Mouse (Mus musculus): ENCODE results near the gene Hs6st3.

Hs6st3 gene

DNA sequence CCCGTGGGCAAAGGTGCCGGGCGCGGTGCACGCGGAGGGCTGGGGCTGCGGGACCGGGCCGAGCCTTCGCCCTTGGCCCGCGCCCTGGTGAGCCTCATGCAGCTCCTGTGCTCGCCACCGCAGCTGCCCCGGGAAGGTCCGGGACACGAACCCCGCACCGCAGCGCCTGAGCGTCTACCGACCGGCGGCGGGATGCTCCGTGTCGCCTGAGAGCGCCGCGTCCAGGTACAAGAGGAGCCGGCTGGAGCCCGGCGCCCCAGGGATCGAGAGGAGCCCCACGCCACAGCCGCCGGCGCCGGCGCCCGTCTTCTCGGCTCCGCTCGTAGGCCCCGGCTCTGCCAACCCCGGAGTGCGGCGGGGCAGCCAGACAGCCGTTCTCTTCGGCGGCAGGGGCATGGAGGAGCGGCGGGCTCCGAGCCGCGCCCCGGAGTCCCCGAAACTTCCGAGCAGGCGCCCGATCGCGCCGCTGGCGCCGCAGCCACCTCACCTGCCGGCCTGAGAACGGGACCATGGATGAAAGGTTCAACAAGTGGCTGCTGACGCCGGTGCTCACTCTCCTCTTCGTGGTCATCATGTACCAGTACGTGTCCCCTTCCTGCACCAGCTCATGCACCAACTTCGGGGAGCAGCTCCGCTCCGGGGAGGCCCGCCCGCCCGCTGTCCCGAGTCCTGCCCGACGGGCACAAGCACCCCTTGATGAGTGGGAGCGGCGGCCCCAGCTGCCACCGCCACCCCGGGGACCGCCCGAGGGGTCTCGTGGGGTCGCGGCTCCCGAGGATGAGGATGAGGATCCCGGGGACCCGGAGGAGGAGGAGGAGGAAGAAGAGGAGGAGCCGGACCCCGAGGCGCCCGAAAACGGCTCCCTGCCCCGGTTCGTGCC lies at the start of gene Hs6st3:
Hs6st3 (plus strand) TSS at position 436 of the 880 bp plus-strand sequence.
- DNase-seq (ENCODE audit: low read depth in 1 of 2, low spot score in 2 of 2): no peak

DNA sequence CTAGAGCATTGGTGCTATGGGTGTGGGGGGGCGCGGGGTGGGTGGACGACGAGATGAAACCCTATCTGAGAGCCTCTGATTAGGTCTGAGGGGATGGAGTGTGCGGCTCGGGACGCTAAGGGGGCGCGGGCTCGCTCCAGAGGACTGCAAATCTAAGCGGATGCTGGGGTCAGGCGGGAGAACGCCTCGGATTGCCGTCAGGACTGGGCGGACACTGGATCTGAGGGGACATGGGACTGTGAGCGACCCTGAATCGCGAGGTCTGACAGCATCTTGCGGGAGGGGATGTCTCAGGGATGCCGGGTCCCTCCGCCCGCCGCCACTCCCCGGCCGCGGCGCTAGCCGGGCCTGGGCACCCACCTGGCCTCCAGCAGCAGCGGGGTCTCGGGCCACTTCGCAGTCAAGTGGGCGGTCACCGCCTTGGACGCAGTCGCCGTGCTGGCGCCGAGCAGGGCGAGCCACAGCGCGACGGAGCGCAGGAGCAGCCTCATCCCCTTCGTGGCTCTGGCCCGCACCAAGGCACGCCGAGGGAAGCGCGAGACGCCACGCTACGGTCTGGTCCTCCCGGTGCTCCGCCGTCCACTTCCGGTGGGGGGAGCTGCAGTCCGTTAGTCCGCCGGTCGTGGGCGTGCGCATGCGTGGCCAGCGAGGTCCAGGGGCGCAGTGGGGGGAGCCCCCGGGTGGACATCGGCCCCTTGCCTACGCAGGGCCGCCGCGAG lies 39.1 kb upstream of the Hs6st3 start, which contains the start of gene Uggt2:
Uggt2 (minus strand) TSS at position 580 of the 719 bp plus-strand sequence.
- no peak for DNase-seq (ENCODE audit: low read depth in 1 of 2, low spot score in 2 of 2)

DNA sequence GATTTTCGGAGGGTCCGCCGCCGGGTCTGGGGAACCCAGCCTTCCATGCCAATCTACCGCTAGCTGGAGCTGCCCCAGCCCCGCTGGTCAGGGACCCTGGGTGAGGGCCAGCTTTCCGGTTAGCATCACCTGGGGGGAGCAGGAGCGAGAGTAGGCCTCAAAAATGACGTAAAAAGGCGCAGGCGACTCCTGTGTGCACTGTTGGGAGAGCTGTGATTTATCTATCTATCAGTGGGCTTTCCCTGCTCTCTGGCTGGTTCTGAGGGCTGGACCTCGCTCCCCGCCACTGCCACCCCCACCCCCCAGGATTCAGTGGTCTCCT lies 38.6 kb upstream of the Hs6st3 start:
- no peak for DNase-seq (ENCODE audit: low read depth in 1 of 2, low spot score in 2 of 2)

DNA sequence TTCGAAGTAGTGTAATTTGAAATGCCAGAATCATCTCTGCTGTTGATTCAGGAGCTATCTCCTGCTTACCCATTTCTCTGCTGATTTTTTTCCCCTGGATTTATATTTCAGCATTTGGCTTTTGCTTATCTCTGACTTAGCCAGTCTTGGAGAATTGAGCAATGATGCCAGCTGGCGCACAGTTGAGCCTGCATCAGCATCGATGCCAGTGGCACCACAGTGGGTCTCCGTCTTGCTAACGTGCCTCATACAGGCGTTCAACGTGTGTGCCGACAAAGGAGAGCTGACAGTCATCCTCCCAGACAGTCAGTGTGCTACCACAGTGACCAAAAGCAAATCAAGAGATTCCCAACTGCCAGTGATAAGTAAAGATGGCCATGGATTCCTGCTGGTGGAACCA lies 30.6 kb upstream of the Hs6st3 start:
- no peak for DNase-seq (ENCODE audit: low read depth in 1 of 2, low spot score in 2 of 2)

DNA sequence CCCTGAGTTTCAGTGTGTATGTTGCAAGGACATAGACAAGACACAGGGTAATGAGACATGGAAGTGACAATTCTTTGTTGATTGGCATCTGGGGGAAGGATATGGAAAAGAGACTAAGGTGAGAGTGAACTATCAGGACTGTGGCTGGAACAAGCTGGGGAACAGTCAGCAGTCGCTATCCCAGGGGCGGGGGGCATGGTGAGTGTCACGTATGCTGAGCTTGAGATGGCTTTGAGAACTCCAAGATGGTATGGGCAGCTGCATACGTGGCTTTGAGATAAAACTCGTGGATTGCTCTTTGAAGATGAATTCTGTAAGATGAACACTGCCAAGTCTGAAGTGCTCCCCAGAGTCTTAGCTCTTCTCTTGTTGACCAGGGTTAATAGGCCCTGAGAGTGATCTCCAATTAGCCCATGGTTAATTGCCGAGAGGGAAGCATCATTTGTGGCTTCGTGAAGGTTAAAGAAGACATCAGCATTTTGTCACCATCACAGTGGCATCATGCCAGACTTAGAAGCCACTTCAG lies 29.3 kb upstream of the Hs6st3 start:
- DNase-seq (ENCODE audit: low read depth in 1 of 2, low spot score in 2 of 2): no peak

DNA sequence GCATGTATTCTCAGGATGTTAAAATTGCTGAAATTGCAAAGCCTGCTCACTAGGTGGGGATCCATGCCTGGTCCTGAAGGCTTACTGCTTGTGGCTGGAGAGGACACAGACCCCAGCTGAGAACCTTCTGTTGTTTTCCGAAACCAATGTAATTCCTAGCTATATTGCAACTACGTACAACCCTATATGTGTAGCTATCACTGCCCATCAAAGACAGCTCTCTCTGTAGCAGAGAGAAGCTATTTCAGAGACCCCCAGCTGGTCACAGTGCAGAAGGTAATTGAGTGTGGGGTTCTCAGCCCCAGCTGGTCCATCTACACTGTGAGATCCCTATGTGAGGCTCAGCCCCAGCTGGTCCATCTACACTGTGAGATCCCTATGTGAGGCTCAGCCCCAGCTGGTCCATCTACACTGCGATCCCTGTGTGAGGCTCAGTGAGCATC lies 28.3 kb upstream of the Hs6st3 start:
- DNase-seq (ENCODE audit: low read depth in 1 of 2, low spot score in 2 of 2): no peak

DNA sequence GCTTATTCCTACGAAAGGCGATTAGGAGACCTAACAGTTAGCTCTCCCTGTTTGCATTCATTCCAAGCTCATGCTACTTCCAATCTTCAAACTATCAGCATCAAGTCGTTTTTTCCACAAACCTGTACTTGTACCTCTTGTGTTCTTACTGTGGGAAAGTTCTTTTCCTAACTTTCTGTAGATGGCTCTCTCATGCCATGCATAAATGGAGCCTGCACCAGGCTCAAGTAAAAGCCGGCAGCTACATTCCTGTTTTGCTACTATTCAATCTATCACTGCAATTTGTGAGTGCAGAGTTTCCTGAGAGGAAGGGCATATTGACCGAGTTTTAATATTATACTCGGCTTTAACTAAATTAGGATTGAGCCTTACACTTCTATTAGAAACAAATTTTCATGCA lies 25.6 kb upstream of the Hs6st3 start:
- DNase-seq (ENCODE audit: low read depth in 1 of 2, low spot score in 2 of 2): no peak

DNA sequence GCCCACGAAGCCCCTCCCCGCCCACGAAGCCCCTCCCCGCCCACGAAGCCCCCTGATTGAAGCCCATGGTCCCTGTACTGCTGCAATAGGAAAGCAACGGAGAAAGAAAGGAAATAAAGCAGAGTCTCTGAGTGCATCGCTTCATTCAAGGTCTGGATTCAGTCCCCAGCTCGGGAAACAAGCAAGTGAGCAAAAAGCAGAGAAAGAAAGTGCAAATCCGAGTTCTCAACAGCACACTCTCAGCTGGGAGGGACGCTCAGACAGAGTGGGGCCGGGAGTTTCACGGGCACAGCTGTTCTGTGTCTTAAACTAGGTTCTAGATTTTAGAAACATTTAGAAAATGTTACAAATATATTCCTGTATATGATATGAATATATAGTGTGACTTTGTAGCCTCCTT lies 14.6 kb upstream of the Hs6st3 start:
- DNase-seq (ENCODE audit: low read depth in 1 of 2, low spot score in 2 of 2): no peak

DNA sequence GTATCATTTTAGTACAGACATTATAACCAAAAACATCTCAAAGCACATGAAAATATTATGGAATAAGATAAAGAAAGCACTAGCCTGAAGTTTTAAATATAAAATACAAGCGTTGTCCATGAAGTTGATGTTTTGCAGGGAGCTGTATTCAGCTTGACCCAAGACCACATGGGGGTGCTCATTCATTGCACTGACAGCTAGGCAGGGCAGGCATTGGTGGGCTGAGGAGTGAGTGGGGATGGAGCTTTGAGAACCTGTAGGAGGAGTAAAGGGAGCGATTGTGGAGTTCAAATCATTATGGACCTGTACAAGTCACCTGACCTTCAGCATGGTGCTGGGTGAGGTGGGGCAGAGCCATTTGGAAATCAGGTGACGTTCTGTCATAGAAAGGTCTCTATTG lies 14.1 kb upstream of the Hs6st3 start:
- no peak for DNase-seq (ENCODE audit: low read depth in 1 of 2, low spot score in 2 of 2)

DNA sequence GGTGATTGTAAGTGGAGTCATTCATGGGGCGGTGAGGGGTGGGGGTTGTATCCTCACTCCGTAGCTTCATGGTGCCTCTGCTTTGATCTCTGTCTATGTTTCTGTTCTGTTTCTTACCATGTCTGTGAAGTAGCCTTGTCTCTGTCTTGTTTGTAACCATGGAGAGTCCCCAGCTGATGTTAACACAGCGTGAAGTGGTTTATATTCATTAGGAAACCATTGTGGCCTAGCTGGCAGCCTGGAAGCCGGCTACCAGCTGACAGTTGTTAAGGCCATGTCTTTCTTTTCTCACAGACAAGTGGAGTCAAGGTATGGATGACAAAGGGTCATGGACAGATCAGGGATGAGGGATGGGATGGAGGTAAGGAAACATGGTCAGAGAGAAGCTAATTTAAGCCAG lies 12.3 kb upstream of the Hs6st3 start:
- DNase-seq (ENCODE audit: low read depth in 1 of 2, low spot score in 2 of 2): no peak

DNA sequence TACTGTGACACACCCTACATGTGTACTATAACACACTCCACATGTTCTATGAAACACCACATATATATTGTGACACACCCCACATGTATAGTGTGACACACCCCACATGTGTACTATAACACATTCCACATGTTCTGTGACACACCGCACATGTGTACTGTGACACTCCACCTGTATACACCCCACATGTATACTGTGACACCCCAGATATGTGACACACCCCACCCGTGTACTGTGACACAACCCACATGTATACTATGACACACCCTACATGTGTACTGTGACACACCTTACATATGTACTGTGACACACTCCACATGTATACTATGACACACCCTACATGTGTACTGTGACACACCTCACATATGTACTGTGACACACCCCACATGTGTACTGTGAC lies 10.8 kb upstream of the Hs6st3 start:
- DNase-seq (ENCODE audit: low read depth in 1 of 2, low spot score in 2 of 2): no peak

DNA sequence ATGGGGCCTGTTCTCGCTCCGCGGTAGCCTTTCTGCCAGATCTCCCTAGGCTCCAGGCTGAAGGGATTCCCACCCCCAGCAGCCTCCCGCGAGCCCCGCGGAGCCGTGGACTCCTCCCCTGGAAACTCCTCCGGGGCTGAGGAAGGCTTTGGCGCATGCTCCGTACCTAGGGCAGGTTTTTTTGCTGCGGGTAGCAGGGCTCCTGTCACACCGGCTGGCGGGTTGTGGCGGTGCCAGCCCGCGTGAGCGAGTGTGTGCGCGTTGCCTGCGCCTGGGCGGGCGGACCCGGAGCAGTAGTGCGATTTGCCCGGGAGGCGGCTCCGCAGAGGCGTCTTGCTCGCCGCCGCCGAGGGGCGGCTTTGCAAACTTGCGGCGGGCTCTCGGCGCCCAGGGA lies 632 bp upstream of the Hs6st3 start:
- DNase-seq (ENCODE audit: low read depth in 1 of 2, low spot score in 2 of 2): no peak

DNA sequence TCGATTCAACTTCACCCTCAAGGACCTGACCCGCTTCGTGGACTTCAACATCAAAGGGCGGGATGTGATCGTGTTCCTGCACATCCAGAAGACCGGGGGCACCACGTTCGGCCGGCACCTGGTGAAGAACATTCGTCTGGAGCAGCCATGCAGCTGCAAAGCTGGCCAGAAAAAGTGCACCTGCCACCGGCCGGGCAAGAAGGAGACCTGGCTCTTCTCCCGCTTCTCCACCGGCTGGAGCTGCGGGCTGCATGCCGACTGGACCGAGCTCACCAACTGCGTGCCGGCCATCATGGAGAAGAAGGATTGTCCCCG lies 602 bp downstream of the Hs6st3 start:
- no peak for DNase-seq (ENCODE audit: low read depth in 1 of 2, low spot score in 2 of 2)

DNA sequence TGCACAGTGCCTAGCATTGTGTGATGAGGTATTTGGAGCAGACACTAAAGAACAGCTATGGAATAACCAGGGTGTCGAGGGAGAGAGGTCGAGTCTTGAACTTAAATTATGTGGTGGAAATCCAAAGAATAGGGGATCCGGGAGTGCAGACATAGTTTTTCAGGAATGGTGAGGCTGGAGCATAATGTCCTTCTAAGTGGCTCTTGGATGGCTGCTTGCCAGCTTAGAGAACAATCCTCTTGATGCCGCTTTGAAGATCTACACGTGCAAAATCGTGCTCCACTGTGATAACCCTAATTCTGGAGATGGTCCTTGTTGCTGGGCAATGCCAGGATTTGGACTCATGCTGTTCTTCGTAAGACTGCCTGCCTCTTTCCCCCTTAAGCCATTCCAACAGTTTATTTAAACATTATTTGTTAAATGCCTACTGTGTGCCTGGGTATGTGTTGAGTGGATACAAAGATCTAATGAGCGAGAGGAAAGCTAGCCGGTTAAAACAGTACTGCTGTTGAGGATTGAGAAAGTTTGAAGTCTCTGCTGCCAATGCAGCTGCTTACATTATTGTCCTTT lies 1.3 kb downstream of the Hs6st3 start:
- no peak for DNase-seq (ENCODE audit: low read depth in 1 of 2, low spot score in 2 of 2)

DNA sequence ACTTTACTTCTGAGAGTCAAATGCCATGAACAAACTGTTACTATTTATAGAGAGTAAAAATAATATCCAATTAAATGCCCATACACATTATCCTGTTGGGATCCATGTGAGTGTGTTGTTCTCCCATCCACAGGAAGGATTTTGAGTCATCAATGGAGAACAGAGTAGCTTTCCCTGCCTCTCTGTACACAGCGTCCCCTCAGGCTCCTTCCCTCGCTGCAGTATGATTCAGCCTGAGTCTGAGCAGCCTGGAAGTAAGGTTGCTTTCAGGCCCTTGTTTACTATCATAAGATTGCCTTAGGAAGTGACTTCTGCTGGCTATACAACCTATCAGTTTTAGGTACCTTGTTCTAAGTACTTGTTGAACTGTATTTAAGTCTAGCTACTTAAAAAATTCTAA lies 14.9 kb downstream of the Hs6st3 start:
- no peak for DNase-seq (ENCODE audit: low read depth in 1 of 2, low spot score in 2 of 2)

DNA sequence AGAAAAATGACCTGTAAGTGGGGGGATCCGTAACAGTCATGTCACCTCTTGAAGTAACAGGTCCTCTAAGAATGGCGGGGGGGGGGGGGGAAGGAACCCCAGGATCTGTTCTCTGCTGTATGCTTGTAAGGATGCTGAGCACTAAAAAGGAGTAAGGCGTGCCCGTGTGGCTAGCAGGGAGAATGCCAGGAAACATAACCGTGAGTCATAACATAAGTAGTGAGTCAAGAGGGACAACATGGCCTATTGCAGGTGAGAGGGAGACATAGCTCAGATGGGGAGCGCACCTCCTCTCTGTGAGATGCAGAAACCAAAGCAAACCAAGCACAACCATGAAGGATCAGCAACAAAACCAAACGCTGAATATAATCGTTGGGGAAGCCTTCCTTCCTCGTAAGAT lies 55.8 kb downstream of the Hs6st3 start:
- DNase-seq (ENCODE audit: low read depth in 1 of 2, low spot score in 2 of 2): no peak

DNA sequence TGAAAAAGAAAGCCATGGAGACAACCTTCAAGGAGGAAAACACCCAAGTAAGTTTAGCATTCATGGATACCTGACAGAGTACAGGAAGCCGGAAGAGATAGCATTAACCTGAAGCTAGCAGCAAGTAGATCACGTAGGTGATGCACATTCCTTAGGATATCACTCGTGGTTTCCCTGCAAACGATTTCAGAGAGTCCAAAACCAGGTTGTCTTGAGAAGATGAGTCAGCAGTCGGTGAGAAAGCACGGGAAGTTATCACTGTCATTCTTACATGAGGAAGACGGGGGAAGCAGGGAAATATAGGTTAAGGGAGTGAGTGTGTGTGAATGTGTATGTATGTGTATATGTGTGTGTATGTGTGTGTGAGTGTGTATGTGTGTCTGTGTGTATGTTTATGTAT lies 65.4 kb downstream of the Hs6st3 start:
- DNase-seq (ENCODE audit: low read depth in 1 of 2, low spot score in 2 of 2): no peak

DNA sequence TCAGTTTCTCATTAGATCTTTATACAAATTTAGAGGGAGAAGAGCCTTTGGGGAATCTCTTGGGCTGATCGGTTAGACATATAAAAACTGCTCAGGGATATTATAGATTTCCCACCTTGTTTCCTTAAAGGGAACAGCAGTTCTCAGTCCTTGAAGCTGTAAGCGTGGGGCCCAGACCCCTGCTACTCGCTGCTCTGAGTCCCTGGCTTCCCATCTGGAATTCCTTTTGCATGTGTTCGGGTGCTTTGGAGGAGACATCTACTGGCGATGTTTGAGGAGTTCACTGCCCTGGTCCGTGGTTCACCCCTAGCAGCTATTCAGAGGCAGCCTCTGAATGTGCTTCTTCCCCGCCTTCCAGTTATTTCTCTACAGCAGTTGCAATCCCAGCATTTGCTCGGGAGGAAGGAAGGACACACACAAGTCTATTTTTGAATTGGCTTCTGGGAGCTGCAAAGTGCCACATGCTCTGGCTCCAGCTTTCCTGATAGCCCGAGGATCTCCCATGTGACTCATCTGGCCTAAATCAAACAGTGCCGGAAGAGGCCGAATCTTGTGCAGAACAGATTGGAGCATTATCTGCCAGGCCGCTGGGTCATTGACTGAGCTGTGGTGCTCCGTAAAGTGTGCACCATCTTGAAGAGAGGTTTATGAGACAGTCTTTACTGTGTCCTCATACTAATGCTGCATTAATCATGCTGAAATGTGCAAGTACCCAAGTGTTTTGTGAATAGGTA lies 77.6 kb downstream of the Hs6st3 start:
- DNase-seq (ENCODE audit: low read depth in 1 of 2, low spot score in 2 of 2): no peak

DNA sequence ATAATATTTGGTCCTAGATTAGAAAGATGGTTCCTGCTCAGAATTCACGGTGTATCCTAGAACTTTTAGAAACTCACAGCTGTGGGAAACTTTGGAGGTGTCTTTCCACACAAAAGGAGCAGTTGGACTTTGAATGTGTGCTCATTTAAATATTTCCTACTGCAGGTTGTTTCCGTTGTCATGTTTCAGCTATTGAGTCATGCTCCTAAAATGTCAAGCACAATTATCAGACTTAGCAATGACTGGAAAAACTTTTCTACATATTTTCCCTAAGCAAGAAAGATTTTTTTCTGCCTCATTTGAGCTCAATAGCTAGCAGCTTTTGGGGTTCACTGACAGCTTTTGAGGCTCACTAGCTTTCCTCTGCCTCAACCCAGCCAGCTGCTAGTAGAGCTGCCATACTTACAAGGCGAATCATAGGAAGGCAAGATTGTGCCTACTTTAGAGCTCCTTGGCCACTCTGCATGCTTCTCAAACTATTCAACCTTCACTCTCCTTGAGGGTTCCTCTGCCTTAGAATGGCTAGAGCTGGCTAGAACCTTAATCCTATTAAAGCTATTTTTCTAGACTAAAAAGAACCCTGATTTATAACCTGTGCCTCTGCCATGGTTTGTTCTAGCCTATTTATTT lies 89.7 kb downstream of the Hs6st3 start:
- DNase-seq (ENCODE audit: low read depth in 1 of 2, low spot score in 2 of 2): no peak

DNA sequence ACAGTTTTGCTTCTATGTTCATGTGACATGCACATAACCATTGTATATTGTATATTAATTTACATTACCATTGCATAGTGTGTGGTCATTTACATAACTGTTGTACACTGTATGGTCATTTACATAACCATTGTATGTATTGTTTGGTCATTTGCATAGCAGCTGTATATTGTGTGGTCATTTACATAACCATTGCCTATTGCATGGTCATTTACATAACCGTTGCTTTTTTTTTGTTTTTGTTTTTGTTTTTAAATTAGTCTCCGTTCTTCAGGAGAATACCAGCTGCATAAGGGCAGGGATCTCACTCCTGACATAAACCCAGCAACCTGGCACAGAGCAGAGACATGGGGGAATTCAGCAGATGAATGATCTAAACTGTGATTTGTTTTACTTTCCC lies 95.5 kb downstream of the Hs6st3 start:
- no peak for DNase-seq (ENCODE audit: low read depth in 1 of 2, low spot score in 2 of 2)

DNA sequence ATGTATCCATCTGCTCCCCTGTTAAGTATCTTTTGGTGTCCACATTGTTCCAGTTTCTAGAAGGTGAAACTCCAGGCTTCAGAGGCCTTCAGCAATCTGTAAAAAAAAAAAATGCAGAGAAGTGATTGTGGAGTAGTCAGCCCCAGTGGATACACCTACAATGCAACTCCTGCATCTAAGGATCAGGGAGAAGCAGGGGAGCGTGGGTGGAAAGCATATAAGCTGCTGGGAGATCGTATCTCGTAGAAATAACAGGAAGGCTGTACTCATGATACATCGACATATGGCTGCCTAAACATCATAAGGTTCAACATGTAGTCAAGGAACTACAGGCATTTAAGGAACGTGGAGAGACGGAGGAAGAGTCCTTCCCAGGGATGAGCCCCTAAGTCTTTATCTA lies 109.0 kb downstream of the Hs6st3 start:
- DNase-seq (ENCODE audit: low read depth in 1 of 2, low spot score in 2 of 2): no peak
